Mouse (Mus musculus): ENCODE data around the gene Wdr5. TPM values are rescaled to one million over a fixed set of nuclear protein-coding genes. Genes with fewer than 3 reads are reported as not detected.

Gene Wdr5
- total RNA-seq, 1 experiment from 2014 or later: 28.3 TPM

GRCm38 (mm10) chr2:27576416-27576815, 61.5 kb downstream of the Wdr5 start:
- no peak for ATAC-seq (replicated peaks; ENCODE audit: insufficient number of reproducible peaks, low FRiP score, low TSS enrichment, poor library complexity, severe bottlenecking)

- no peak for ATAC-seq (replicated peaks; ENCODE audit: insufficient number of reproducible peaks, low FRiP score, low TSS enrichment, poor library complexity, severe bottlenecking)
These were observed 63.6 kb downstream of the Wdr5 start for GRCm38 (mm10) chr2:27578552-27578951.

- ATAC-seq (replicated peaks; ENCODE audit: insufficient number of reproducible peaks, low FRiP score, low TSS enrichment, poor library complexity, severe bottlenecking): no peak
These were observed 67.2 kb downstream of the Wdr5 start for GRCm38 (mm10) chr2:27582112-27582511.

DNA sequence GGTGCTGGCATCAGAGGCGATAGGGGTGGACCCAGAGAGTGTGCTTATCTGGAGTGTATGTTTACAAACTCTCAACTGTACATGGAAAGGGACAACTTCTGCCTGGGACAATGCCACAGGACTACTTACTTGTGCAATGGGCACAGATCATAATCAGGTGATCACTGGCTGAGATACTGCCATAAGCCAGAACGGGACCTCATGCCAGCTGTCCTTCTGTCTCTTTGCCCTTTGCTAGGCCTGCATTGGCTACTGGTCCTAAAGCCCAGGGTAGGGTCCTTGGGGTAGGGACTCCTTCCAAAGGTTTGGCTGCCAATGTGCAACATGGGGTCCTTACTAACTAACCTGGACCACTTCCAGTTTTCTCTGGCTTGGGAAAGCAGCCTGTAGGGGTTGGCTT, 68.1 kb downstream of the Wdr5 start:
- no peak for ATAC-seq (replicated peaks; ENCODE audit: insufficient number of reproducible peaks, low FRiP score, low TSS enrichment, poor library complexity, severe bottlenecking)

GRCm38 (mm10) chr2:27584546-27584945, 69.6 kb downstream of the Wdr5 start:
- no peak for ATAC-seq (replicated peaks; ENCODE audit: insufficient number of reproducible peaks, low FRiP score, low TSS enrichment, poor library complexity, severe bottlenecking)

Other genes with a start within 250 kb of the Wdr5 start
- gene Vav2, start 88.1 kb upstream of the Wdr5 start, total RNA-seq (2017): 17.7 to 18.3 TPM (median 18.0 TPM) in 3 replicates
- gene Brd3os, start 72.8 kb upstream of the Wdr5 start, total RNA-seq (2017): 2.2 TPM in 1 of 3 replicates, not detected in the others
- 11.9 to 23.9 TPM (median 15.9 TPM) in 3 replicates for gene Brd3, start 7.5 kb upstream of the Wdr5 start, total RNA-seq (2017)
- 19.7 to 21.3 TPM (median 21.2 TPM) in 3 replicates for gene Rxra, start 161.3 kb downstream of the Wdr5 start, total RNA-seq (2017)

All from monocyte, adult 5-6 weeks (primary cell).